Mouse (Mus musculus): Measurements from ENCODE around the gene Mast4.

DNA sequence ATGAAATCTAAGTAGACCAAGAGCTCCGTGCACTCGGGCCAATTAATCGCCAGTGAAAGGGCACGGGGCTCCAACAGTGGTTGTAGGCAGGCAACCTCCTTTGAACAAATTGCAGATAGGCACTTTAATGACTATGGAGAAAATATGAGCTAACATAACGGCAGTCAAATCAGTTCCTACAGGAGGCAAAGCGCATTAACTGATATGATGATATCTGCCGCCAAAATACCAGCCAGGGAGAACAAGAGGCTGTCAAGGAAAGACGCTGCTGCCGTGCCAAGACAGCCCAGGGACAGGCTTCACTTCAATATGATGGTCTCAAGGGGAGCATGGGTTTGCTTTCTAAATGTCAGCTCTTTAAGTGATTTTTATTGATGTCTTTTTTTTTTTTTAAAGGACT, 401.9 kb downstream of the Mast4 start:
- TF ChIP-seq GATA1 (IDR thresholded peaks at IDR 0.05; ENCODE audit: low read length) = no peak
- no peak for TF ChIP-seq TAL1 (IDR thresholded peaks at IDR 0.05; ENCODE audit: low read length)

Data from erythroblast, embryonic 14.5 days (primary cell).